ENCODE assay signal across 10 mouse cellular contexts in the genomic region with DNA sequence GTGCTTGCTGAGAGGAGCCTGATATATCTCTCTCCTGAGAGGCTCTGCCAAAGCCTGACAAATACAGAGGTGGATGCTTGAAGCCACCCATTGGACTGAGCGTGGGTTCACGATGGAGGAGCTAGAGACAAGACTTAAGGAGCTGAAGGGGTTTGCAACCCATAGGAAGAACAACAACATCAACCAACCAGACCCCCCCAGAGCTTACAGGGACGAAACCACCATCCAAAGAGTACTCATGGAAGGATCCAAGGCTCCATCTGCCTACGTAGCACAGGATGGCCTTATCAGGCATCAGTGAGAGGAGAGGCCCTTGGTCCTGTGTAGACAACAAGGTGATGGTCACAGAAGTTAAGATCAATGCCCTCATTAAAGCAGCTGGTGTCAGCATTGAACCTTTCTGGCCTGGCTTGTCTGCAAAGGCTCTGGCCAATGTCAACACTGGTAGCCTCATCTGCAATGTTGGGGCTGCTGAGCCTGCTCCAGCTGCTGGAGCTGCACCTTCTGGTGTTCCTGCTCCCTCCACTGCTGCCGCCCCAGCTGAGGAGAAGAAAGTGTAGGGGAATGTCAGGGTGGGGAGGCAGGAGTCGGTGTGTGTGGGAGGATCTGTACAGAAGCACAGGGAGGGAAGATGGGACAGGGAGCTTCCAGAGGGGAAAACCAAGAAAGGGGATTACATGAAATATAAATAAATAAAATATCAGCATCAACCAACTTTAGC. TPM values are rescaled to one million over a fixed set of nuclear protein-coding genes. Genes with fewer than 3 reads are reported as not detected.
DNase-seq lines count a peak whose midpoint lies in the region; ATAC-seq and TF ChIP-seq lines count a peak whose summit lies in the region.
"Not testable (repeated sequence)": the region's sequence is repeated elsewhere in the genome, so short reads cannot be mapped to it uniquely, and the experiment has no call there.
"Had no signal": no experiment of that assay in that cellular context is flagged by ENCODE, and none has a peak within 500 bp of the region (broad histone marks: within the 10 kb centered on the region; RNA-seq: fewer than 3 reads in every experiment).

No protein-coding gene starts in this region.

- whole genome bisulfite sequencing in embryonic facial prominence, embryonic 11.5 days: 69% methylated on average over 6 of the region's 6 CpGs
- 72% methylated on average over 6 of the region's 6 CpGs for WGBS in forebrain, postnatal 0 days
- WGBS in hindbrain, embryonic 11.5 days: 72% methylated on average over 6 of the region's 6 CpGs
- 70% methylated on average over 6 of the region's 6 CpGs for WGBS in intestine, postnatal 0 days
- 65% methylated on average over 6 of the region's 6 CpGs for WGBS in limb, embryonic 15.5 days
- 69% methylated on average over 6 of the region's 6 CpGs for WGBS in lung, embryonic 14.5 days
- 69% methylated on average over 6 of the region's 6 CpGs for WGBS in midbrain, embryonic 14.5 days

- not testable (repeated sequence) for H3K27ac ChIP-seq in embryonic facial prominence, embryonic 11.5 days (replicated peaks; ENCODE audit: low read depth, low read length); forebrain, postnatal 0 days (ENCODE audit: low read depth, low read length); hindbrain, embryonic 11.5 days (ENCODE audit: low read depth, low read length); intestine, postnatal 0 days (ENCODE audit: low read depth, low read length); limb, embryonic 15.5 days; lung, embryonic 14.5 days (ENCODE audit: low read depth); midbrain, embryonic 14.5 days (replicated peaks; ENCODE audit: low read depth, low read length)

- not testable (repeated sequence) for H3K4me1 ChIP-seq in embryonic facial prominence, embryonic 11.5 days (ENCODE audit: control insufficient read depth, insufficient read depth, low read length); forebrain, postnatal 0 days (ENCODE audit: insufficient read depth); hindbrain, embryonic 11.5 days (replicated peaks; ENCODE audit: control insufficient read depth, insufficient read depth, low read length); intestine, postnatal 0 days (replicated peaks; ENCODE audit: control insufficient read depth, insufficient read depth, low read length); limb, embryonic 15.5 days; lung, embryonic 14.5 days (ENCODE audit: insufficient read depth); midbrain, embryonic 14.5 days (ENCODE audit: control insufficient read depth, insufficient read depth, low read length)

- not testable (repeated sequence) for H3K27me3 ChIP-seq in embryonic facial prominence, embryonic 11.5 days (ENCODE audit: control insufficient read depth, insufficient read depth, low read length); forebrain, postnatal 0 days (ENCODE audit: insufficient read depth, low read length); hindbrain, embryonic 11.5 days (ENCODE audit: control insufficient read depth, insufficient read depth, low read length); intestine, postnatal 0 days (replicated peaks; ENCODE audit: control insufficient read depth, insufficient read depth, low read length); limb, embryonic 15.5 days; lung, embryonic 14.5 days (ENCODE audit: insufficient read depth, low read length); midbrain, embryonic 14.5 days (ENCODE audit: control insufficient read depth, insufficient read depth, low read length)

- ATAC-seq in embryonic facial prominence, embryonic 11.5 days (replicated peaks; ENCODE audit: insufficient number of reproducible peaks, low FRiP score, low TSS enrichment, low read depth): peak; percentile 50
- ATAC-seq in forebrain, postnatal 0 days: peak; percentile 42; the same call in 1 of the 2 replicates
- ATAC-seq in hindbrain, embryonic 11.5 days (ENCODE audit: low FRiP score): peak; percentile 28
- ATAC-seq in intestine, postnatal 0 days: peak; percentile 34
- ATAC-seq in limb, embryonic 15.5 days (ENCODE audit: insufficient number of reproducible peaks, low FRiP score, low TSS enrichment, low read depth): peak; percentile 46
- ATAC-seq in lung, embryonic 14.5 days (ENCODE audit: insufficient read depth): peak; percentile 44; the same call in 1 of the 2 replicates
- ATAC-seq in midbrain, embryonic 14.5 days (ENCODE audit: low FRiP score, low TSS enrichment): peak; percentile 32; the same call in 1 of the 2 replicates
- peak; percentile 21; the same call in 1 of the 2 replicates for ATAC-seq in neutrophil, adult 5-6 weeks (ENCODE audit: extremely low read depth, insufficient number of reproducible peaks, low FRiP score, poor library complexity, severe bottlenecking)

- H3K36me3 ChIP-seq in embryonic facial prominence, embryonic 11.5 days (replicated peaks; ENCODE audit: control insufficient read depth, insufficient read depth, low read depth, low read length); forebrain, postnatal 0 days (ENCODE audit: insufficient read depth); hindbrain, embryonic 11.5 days (ENCODE audit: control insufficient read depth, insufficient read depth, low read length); intestine, postnatal 0 days (ENCODE audit: control insufficient read depth, insufficient read depth); limb, embryonic 15.5 days; lung, embryonic 14.5 days (ENCODE audit: insufficient read depth); midbrain, embryonic 14.5 days (ENCODE audit: control insufficient read depth, insufficient read depth, low read length): not testable (repeated sequence)

- not testable (repeated sequence) for H3K4me3 ChIP-seq in embryonic facial prominence, embryonic 11.5 days (ENCODE audit: low read depth, low read length); forebrain, postnatal 0 days (ENCODE audit: low read depth, low read length); hindbrain, embryonic 11.5 days (ENCODE audit: low read depth, low read length); intestine, postnatal 0 days (ENCODE audit: low read depth, low read length); limb, embryonic 15.5 days; lung, embryonic 14.5 days (ENCODE audit: low read depth, low read length); midbrain, embryonic 14.5 days (replicated peaks; ENCODE audit: low read depth, low read length)

- not testable (repeated sequence) for DNase-seq in embryonic facial prominence, embryonic 11.5 days (ENCODE audit: low spot score); forebrain, postnatal 0 days; hindbrain, embryonic 11.5 days (ENCODE audit: low spot score); lung, embryonic 14.5 days; midbrain, embryonic 14.5 days

- H3K9ac ChIP-seq in embryonic facial prominence, embryonic 11.5 days (replicated peaks; ENCODE audit: low read length); forebrain, postnatal 0 days; hindbrain, embryonic 11.5 days (ENCODE audit: low read depth, low read length); intestine, postnatal 0 days (ENCODE audit: low read depth, low read length); limb, embryonic 15.5 days; lung, embryonic 14.5 days; midbrain, embryonic 14.5 days (replicated peaks; ENCODE audit: low read length): not testable (repeated sequence)

- peaks cover 28% of the 10 kb centered on the region for H3K9me3 ChIP-seq in embryonic facial prominence, embryonic 11.5 days (replicated peaks; ENCODE audit: control insufficient read depth, low read length)
- H3K9me3 ChIP-seq in forebrain, postnatal 0 days (ENCODE audit: low read length): peaks cover 71% of the 10 kb centered on the region
- H3K9me3 ChIP-seq in hindbrain, embryonic 11.5 days (ENCODE audit: control insufficient read depth, low read length): peaks cover 51% of the 10 kb centered on the region
- peaks cover 67% of the 10 kb centered on the region for H3K9me3 ChIP-seq in intestine, postnatal 0 days (ENCODE audit: control insufficient read depth)
- peaks cover 59% of the 10 kb centered on the region for H3K9me3 ChIP-seq in limb, embryonic 15.5 days
- peaks cover 72% of the 10 kb centered on the region for H3K9me3 ChIP-seq in lung, embryonic 14.5 days (ENCODE audit: low read depth, low read length)
- H3K9me3 ChIP-seq in midbrain, embryonic 14.5 days (ENCODE audit: control insufficient read depth, low read length): peaks cover 73% of the 10 kb centered on the region

- not testable (repeated sequence) for TF ChIP-seq CTCF in forebrain, postnatal 0 days (IDR thresholded peaks at IDR 0.05; ENCODE audit: low read depth); intestine, postnatal 0 days (IDR thresholded peaks at IDR 0.05; ENCODE audit: low read depth); lung, embryonic 14.5 days (IDR thresholded peaks at IDR 0.05; ENCODE audit: low read depth)

- not testable (repeated sequence) for H3K4me2 ChIP-seq in embryonic facial prominence, embryonic 11.5 days (ENCODE audit: low read depth, low read length); forebrain, postnatal 0 days (ENCODE audit: low read depth); hindbrain, embryonic 11.5 days (replicated peaks; ENCODE audit: low read depth, low read length); intestine, postnatal 0 days (replicated peaks; ENCODE audit: low read depth); limb, embryonic 15.5 days; lung, embryonic 14.5 days; midbrain, embryonic 14.5 days (ENCODE audit: low read length)

RNA-seq across cellular contexts. Expression of gene Zfp981, which starts 21.3 kb away (rescaled TPM):
- polyA plus RNA-seq in embryonic facial prominence, embryonic 11.5 days (2014; fragmentation: Nextera tagmentation; extraction: Ambion mirVana): not detected in 2 replicates
- total RNA-seq in forebrain, postnatal 0 days (2014; rRNA removed): 0.05 and 0.31 TPM in 2 replicates
- polyA plus RNA-seq in forebrain, postnatal 0 days (2015; fragmentation: Nextera tagmentation; extraction: Ambion mirVana): 0.10 TPM in 1 of 2 replicates, not detected in the other
- polyA plus RNA-seq in hindbrain, embryonic 11.5 days (2014; fragmentation: Nextera tagmentation; extraction: Ambion mirVana): 0.19 TPM in 1 of 2 replicates, not detected in the other
- polyA plus RNA-seq in intestine, postnatal 0 days (2015; fragmentation: Nextera tagmentation; extraction: Ambion mirVana): not detected in 2 replicates
- 0.05 and 0.07 TPM in 2 replicates for polyA plus RNA-seq in limb, embryonic 15.5 days (2015; fragmentation: Nextera tagmentation; extraction: Ambion mirVana)
- polyA plus RNA-seq in lung, embryonic 14.5 days (2014; fragmentation: Nextera tagmentation; extraction: Ambion mirVana): 0.08 TPM in 1 of 2 replicates, not detected in the other
- 0.15 and 0.26 TPM in 2 replicates for polyA plus RNA-seq in midbrain, embryonic 14.5 days (2014; fragmentation: Nextera tagmentation; extraction: Ambion mirVana)
- not detected in 2 replicates for total RNA-seq in neutrophil, adult 5-6 weeks (2017)
- total RNA-seq: megakaryocyte-erythroid progenitor cell, adult 5-6 weeks had no signal
- polyA plus RNA-seq: lung, adult 2 months had no signal

RNA-seq across cellular contexts. Expression of gene Zfp992, which starts 31.7 kb away (rescaled TPM):
- 4.8 and 5.0 TPM in 2 replicates for polyA plus RNA-seq in embryonic facial prominence, embryonic 11.5 days (2014; fragmentation: Nextera tagmentation; extraction: Ambion mirVana)
- 2.1 and 3.3 TPM in 2 replicates for total RNA-seq in forebrain, postnatal 0 days (2014; rRNA removed)
- polyA plus RNA-seq in forebrain, postnatal 0 days (2015; fragmentation: Nextera tagmentation; extraction: Ambion mirVana): 0.78 and 1.1 TPM in 2 replicates
- polyA plus RNA-seq in hindbrain, embryonic 11.5 days (2014; fragmentation: Nextera tagmentation; extraction: Ambion mirVana): 3.6 and 3.9 TPM in 2 replicates
- polyA plus RNA-seq in intestine, postnatal 0 days (2015; fragmentation: Nextera tagmentation; extraction: Ambion mirVana): 4.3 and 4.8 TPM in 2 replicates
- polyA plus RNA-seq in limb, embryonic 15.5 days (2015; fragmentation: Nextera tagmentation; extraction: Ambion mirVana): 2.4 and 3.3 TPM in 2 replicates
- 1.5 and 2.1 TPM in 2 replicates for polyA plus RNA-seq in lung, embryonic 14.5 days (2014; fragmentation: Nextera tagmentation; extraction: Ambion mirVana)
- polyA plus RNA-seq in midbrain, embryonic 14.5 days (2014; fragmentation: Nextera tagmentation; extraction: Ambion mirVana): 2.6 and 2.9 TPM in 2 replicates
- total RNA-seq in neutrophil, adult 5-6 weeks (2017): 2.2 and 4.7 TPM in 2 replicates
